Mouse (Mus musculus): ENCODE data around the gene Pgm5. TPM values are rescaled to one million over a fixed set of nuclear protein-coding genes. Genes with fewer than 3 reads are reported as not detected.
"Not testable (repeated sequence)": the region's sequence is repeated elsewhere in the genome, so short reads cannot be mapped to it uniquely, and the experiment has no call there.

The Pgm5 gene
- polyA plus RNA-seq, 1 experiment from 2014 or later: 1.1 TPM

DNA sequence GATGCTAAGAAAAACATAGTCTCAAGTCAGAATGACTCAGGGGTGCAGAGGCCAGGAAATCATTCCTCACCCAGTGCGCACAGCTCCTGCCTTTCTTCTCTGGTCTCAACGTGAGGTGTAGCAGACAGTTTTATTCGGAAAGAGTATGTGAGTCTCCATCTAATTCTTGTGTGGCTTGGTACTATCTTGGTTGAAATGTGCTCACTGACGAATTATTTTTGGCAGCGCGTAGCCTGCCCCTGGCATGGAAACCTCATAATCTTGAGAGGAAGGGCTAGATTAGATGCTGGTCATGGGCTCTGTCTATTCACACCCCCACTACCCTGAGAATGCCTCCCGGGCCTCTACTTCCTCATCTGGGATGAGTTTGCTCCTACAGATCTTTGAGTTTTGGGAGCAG, 153.6 kb downstream of the Pgm5 start:
- no peak overlapping the region for H3K4me2 ChIP-seq (replicated peaks)
- no peak for ATAC-seq (ENCODE audit: low FRiP score, low read depth)
- no peaks in the 10 kb centered on the region for H3K9me3 ChIP-seq
- no peaks in the 10 kb centered on the region for H3K4me1 ChIP-seq
- no peak overlapping the region for H3K4me3 ChIP-seq
- WGBS: 85% methylated on average over 7 of the region's 7 CpGs
- H3K9ac ChIP-seq: no peak overlapping the region
- H3K27ac ChIP-seq: no peak overlapping the region
- no peaks in the 10 kb centered on the region for H3K36me3 ChIP-seq
- no peaks in the 10 kb centered on the region for H3K27me3 ChIP-seq (replicated peaks)

DNA sequence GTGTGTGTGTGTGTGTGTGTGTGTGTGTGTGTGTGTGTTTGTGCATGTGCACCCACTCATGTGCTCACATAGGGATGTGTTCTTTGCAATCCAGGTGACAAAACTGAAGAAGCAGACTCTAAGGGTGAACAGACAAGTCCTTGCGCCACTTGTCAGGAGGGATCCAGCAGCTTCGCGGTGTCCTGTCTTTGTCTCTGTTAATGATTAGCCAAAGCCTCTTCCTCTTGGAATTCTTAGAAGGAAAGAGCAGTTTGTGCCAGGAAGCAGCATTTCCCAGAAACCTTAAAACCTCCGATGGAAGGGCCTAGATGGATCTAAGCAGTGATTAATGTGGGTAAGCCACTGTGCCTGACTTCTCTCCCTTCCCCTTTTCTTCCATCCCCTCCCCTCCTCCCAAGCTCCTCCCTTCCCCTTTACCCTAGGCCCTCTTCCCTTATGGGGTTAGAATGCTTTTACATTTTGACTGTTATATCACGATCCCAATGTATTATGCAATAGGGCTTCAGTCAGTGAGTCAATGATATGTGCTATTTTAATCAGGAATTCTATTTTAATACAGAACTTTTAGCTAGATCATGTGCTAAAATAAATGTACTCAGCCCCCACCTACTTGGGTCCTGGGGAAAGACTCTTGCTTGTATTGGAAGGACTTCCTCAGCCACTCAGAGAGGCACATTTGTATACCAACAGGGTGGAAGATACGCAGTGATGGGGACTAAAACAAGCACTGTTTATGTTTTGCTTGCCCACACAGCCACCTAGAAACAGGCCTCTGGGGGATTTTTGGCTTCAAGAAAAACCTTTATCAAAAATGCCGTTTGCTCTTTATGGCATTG, 154.4 kb downstream of the Pgm5 start:
- no peak overlapping the region for H3K9ac ChIP-seq
- no peak overlapping the region for H3K27ac ChIP-seq
- H3K27me3 ChIP-seq (replicated peaks): no peaks in the 10 kb centered on the region
- no peak overlapping the region for H3K4me2 ChIP-seq (replicated peaks)
- no peaks in the 10 kb centered on the region for H3K4me1 ChIP-seq
- H3K36me3 ChIP-seq: no peaks in the 10 kb centered on the region
- no peaks in the 10 kb centered on the region for H3K9me3 ChIP-seq
- H3K4me3 ChIP-seq: no peak overlapping the region
- no peak for ATAC-seq (ENCODE audit: low FRiP score, low read depth)
- WGBS: 56% methylated on average over 7 of the region's 7 CpGs

DNA sequence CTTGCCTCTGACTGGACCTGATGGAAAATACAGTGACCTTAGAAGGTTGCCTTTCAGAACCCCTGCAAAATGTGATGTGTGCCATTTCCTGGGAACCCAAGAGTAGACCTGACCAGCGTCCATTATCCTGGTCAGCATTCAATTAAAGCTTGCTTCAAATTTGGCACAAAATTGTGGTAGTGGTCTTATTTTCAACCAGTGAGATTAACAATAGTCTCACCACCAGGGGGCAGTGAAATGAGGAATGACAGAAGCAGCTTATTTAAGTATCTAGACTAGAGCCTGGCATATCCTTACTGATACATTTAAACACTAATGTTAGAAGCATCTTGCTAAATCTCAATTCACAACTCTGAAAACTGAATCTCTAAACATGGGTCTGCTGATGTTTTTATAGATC, 156.3 kb downstream of the Pgm5 start:
- H3K36me3 ChIP-seq: no peaks in the 10 kb centered on the region
- H3K27me3 ChIP-seq (replicated peaks): no peaks in the 10 kb centered on the region
- H3K4me3 ChIP-seq: no peak overlapping the region
- no peak overlapping the region for H3K27ac ChIP-seq
- 67% methylated on average over 1 of the region's 1 CpGs for WGBS
- no peak overlapping the region for H3K9ac ChIP-seq
- no peak for ATAC-seq (ENCODE audit: low FRiP score, low read depth)
- no peak overlapping the region for H3K4me2 ChIP-seq (replicated peaks)
- H3K4me1 ChIP-seq: no peaks in the 10 kb centered on the region
- H3K9me3 ChIP-seq: no peaks in the 10 kb centered on the region

DNA sequence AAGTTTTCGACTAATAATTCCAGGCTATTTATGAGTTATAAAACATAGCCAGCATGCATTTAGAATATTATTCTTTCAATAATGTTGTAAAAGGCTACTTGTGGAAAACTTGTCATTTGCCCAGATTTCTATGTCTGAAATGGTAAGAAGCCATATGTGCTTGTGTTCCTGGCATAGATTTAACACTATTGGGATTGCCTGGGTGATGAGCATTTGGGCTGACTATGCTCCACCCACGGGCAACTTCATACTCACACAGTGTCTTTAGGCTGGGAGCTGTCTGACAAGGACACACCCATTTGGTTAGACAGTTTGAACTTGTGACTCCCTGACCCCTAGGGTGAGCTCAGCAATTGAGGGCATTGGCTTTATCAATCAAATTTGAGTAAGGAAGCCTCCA, 157.3 kb downstream of the Pgm5 start:
- Histone ChIP-seq H3K9ac (no peak overlapping the region), H3K36me3 (no peaks in the 10 kb centered on the region), H3K4me1 (no peaks in the 10 kb centered on the region), H3K9me3 (no peaks in the 10 kb centered on the region), H3K4me3 (no peak overlapping the region), H3K4me2 (replicated peaks) (no peak overlapping the region), H3K27ac (no peak overlapping the region), H3K27me3 (replicated peaks) (no peaks in the 10 kb centered on the region)
- ATAC-seq (ENCODE audit: low FRiP score, low read depth): no peak
- 85% methylated on average over 2 of the region's 2 CpGs for WGBS

DNA sequence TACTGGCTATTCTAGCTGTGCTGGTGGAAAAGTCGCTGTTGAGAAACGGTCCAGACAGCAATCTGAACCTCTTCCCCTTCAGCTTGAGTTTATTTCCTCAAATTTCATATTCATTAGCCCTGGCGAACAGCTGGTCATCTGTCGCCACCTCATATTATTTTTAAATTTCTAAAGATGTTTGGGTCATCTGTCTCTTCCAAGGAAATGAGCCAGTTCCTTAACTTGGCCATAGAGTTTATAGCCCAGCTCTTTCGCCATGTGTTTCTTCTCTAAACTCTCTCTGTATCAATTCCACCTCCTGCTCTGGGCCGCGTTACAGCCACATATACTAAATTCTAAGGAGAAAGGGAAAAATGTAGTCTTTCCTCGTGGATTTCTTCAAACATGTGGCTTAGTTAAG, 158.0 kb downstream of the Pgm5 start:
- Histone ChIP-seq H3K4me1 (no peaks in the 10 kb centered on the region), H3K27me3 (replicated peaks) (no peaks in the 10 kb centered on the region), H3K36me3 (no peaks in the 10 kb centered on the region), H3K9ac (no peak overlapping the region), H3K4me3 (no peak overlapping the region), H3K4me2 (replicated peaks) (no peak overlapping the region), H3K9me3 (no peaks in the 10 kb centered on the region), H3K27ac (no peak overlapping the region)
- ATAC-seq (ENCODE audit: low FRiP score, low read depth): no peak
- 80% methylated on average over 8 of the region's 8 CpGs for WGBS

DNA sequence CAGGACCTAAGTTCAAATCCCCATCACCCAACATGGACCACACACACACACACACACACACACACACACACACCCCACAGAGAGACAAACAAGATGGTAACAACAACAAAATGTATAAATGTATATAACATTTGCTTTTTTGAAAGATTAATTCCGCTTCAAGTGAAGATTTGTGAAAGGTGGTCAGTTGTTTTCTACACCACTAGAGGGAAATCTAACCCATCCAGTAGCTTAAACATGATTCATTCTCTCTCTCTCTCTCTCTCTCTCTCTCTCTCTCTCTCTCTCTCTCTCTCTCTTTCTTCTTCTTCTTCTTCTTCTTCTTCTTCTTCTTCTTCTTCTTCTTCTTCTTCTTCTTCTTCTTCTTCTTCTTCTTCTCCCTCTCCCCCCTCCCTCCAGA, 158.5 kb downstream of the Pgm5 start:
- ATAC-seq (ENCODE audit: low FRiP score, low read depth); H3K9ac ChIP-seq; H3K27ac ChIP-seq; H3K4me1 ChIP-seq; H3K4me2 ChIP-seq (replicated peaks); H3K9me3 ChIP-seq; H3K36me3 ChIP-seq; H3K27me3 ChIP-seq (replicated peaks); H3K4me3 ChIP-seq: not testable (repeated sequence)
- WGBS: 63% methylated on average over 1 of the region's 1 CpGs

DNA sequence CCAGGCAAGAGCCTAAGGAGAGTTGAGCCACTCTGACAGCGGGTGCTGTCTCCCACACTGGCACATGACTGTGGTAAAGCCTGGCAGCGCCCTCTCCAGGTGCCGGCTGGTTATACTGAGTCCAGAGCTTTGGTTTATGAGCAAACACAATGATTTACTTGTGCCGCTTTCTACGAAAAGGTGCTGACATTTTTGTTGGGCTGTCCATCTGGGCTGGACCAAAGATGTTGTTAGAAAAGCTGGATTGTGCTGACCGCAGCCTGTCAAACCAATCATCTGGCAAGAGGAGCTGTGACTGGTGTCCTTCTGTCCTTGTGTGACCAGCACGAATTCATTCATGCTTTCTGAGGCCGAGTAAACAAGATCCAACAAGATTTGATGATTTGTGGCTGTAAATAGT, 159.9 kb downstream of the Pgm5 start:
- no peak for ATAC-seq (ENCODE audit: low FRiP score, low read depth)
- 74% methylated on average over 8 of the region's 8 CpGs for WGBS
- H3K27ac ChIP-seq: no peak overlapping the region
- no peaks in the 10 kb centered on the region for H3K36me3 ChIP-seq
- no peaks in the 10 kb centered on the region; the same call in 1 of the 2 replicates for H3K27me3 ChIP-seq (replicated peaks)
- H3K9ac ChIP-seq: no peak overlapping the region
- H3K4me2 ChIP-seq (replicated peaks): no peak overlapping the region
- peaks cover 7% of the 10 kb centered on the region; the same call in 1 of the 2 replicates for H3K4me1 ChIP-seq
- no peaks in the 10 kb centered on the region for H3K9me3 ChIP-seq
- no peak overlapping the region for H3K4me3 ChIP-seq

DNA sequence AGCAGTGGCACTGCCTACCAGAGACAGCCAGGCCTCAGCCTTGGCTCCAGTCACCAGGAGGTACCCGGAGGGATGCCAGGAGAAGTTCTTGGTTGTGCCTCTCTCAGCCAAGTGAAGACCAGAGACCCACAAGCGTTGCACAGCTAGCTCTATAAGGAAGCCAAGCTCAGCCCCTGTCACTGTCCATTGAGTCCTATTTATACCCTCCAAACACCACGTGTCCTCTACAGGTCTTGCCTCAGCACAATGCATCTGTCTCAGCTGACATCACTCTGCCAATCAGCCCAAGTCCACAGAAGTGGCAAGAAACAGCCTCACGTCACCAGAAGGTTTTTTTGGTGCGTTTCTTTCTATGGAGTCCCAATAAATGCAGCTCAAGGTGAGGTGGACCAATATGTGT, 161.0 kb downstream of the Pgm5 start:
- Histone ChIP-seq H3K27me3 (replicated peaks) (no peaks in the 10 kb centered on the region; the same call in 1 of the 2 replicates), H3K9me3 (no peaks in the 10 kb centered on the region), H3K4me2 (replicated peaks) (no peak overlapping the region), H3K4me3 (no peak overlapping the region), H3K9ac (no peak overlapping the region), H3K27ac (no peak overlapping the region), H3K36me3 (no peaks in the 10 kb centered on the region), H3K4me1 (peaks cover 7% of the 10 kb centered on the region; the same call in 1 of the 2 replicates)
- 88% methylated on average over 5 of the region's 5 CpGs for WGBS
- ATAC-seq (ENCODE audit: low FRiP score, low read depth): no peak

DNA sequence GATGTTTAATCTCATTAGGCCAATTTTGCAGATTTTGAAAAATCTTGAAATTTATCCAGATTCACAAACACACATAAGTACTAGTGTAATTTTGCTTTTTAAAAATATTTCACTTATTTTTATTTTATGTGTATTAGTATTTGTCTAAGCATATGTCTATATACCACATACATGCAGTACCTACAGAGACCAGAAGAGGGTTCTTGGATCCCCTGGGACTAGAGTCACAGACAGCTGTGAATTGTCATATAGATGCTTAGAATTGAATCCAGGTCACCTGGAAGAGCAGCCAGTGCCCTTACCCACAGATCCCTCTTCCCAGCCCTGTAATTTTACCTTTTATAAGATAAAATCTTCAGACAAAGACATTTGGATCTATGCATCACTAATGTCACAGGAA, 161.7 kb downstream of the Pgm5 start:
- no peaks in the 10 kb centered on the region for H3K36me3 ChIP-seq
- no peaks in the 10 kb centered on the region; the same call in 1 of the 2 replicates for H3K27me3 ChIP-seq (replicated peaks)
- no peak overlapping the region for H3K4me2 ChIP-seq (replicated peaks)
- H3K9me3 ChIP-seq: no peaks in the 10 kb centered on the region
- H3K4me1 ChIP-seq: peaks cover 7% of the 10 kb centered on the region; the same call in 1 of the 2 replicates
- H3K4me3 ChIP-seq: no peak overlapping the region
- no peak overlapping the region for H3K27ac ChIP-seq
- H3K9ac ChIP-seq: no peak overlapping the region
- no peak for ATAC-seq (ENCODE audit: low FRiP score, low read depth)

DNA sequence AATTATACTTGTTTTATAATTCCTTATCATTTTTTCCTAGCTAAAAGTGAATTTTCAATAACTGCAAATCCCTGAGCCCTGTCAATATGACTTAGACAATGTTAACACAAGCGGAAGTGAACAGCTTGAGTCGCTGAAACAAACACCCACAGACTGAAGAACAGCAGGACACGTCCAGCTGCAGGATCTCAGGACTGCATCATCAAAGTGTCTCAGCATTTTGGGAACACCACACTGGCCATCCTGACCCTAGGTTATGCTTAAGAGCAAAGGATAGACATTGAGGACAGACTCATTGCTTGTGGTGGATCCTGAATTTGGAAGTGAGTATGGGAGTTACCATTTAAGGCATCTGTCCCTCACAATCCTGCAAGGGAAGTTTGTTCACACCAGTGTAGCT, 162.5 kb downstream of the Pgm5 start:
- WGBS: 79% methylated on average over 3 of the region's 3 CpGs

DNA sequence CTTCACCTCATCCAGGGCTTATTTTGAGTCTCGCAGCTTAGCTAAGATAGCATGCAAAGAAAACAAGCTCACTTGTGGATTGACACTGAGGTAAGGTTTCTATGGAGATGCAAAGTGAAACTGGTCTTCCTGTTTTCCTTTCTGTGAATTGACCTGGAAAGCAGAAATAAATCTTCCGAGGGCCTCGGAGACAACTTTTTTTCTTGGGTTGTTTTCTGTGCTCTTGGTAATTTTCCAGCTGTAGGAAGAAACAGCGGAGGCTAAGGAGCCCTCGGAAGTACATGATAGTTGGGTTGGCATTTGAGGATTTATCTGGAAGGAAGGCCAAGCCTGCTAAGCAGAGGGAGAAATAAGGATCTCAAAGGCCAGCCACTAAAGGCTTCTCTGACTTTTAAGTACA, 163.0 kb downstream of the Pgm5 start:
- no peaks in the 10 kb centered on the region for H3K36me3 ChIP-seq
- H3K27me3 ChIP-seq (replicated peaks): no peaks in the 10 kb centered on the region; the same call in 1 of the 2 replicates
- no peak overlapping the region for H3K27ac ChIP-seq
- H3K9me3 ChIP-seq: no peaks in the 10 kb centered on the region
- H3K4me2 ChIP-seq (replicated peaks): no peak overlapping the region
- no peak overlapping the region for H3K9ac ChIP-seq
- 49% methylated on average over 5 of the region's 5 CpGs for WGBS
- no peak overlapping the region for H3K4me3 ChIP-seq
- no peak for ATAC-seq (ENCODE audit: low FRiP score, low read depth)
- H3K4me1 ChIP-seq: peaks cover 7% of the 10 kb centered on the region; the same call in 1 of the 2 replicates

More for the DNA sequence above, 162.5 kb downstream of the Pgm5 start:
- Histone ChIP-seq H3K4me1 (peaks cover 7% of the 10 kb centered on the region; the same call in 1 of the 2 replicates), H3K27ac (no peak overlapping the region), H3K4me3 (no peak overlapping the region), H3K9me3 (no peaks in the 10 kb centered on the region), H3K9ac (no peak overlapping the region), H3K27me3 (replicated peaks) (no peaks in the 10 kb centered on the region; the same call in 1 of the 2 replicates), H3K36me3 (no peaks in the 10 kb centered on the region), H3K4me2 (replicated peaks) (no peak overlapping the region)
- no peak for ATAC-seq (ENCODE audit: low FRiP score, low read depth)

DNA sequence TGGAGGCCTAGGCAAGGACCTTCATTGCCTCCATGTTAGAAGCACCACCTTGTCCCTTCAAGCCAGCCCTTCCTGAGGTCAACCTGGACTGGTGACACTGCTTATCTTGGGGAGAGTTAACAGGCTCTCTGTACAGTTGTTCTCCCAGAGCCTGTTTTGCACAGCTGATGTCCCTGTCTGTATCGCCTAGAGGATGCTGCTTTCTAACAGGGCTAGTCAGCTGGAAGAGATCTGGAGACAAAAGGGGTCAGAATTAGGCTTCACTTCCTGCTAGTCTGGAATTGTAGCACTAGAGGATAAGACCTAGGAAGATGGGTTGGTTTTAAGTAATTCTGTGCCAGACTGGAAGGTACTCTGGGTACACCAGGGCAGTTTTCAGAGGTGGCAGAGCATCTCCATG, 163.7 kb downstream of the Pgm5 start:
- Histone ChIP-seq H3K4me2 (replicated peaks) (no peak overlapping the region), H3K4me1 (peaks cover 7% of the 10 kb centered on the region; the same call in 1 of the 2 replicates)
- ATAC-seq (ENCODE audit: low FRiP score, low read depth): no peak

DNA sequence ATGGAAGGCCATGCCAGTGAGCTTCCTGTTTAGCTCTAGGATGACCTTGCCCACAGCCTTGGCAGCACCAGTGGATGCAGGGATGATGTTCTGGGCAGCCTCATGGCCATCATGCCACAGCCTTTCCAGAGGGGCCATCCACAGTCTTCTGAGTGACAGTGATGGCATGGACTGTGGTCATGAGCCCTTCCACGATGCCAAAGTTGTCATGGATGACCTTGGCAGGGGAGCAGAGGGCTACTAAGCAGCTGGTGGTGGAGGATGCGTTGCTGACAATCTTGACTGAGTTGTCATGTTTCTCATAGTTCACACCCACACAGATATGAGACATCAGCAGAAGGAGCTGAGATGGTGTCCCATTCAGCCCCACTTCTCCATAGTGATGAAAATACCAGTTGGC, 169.0 kb downstream of the Pgm5 start:
- H3K9ac ChIP-seq: no peak overlapping the region

More for the DNA sequence above, 163.7 kb downstream of the Pgm5 start:
- H3K27me3 ChIP-seq (replicated peaks): no peaks in the 10 kb centered on the region; the same call in 1 of the 2 replicates
- no peaks in the 10 kb centered on the region for H3K9me3 ChIP-seq
- H3K9ac ChIP-seq: no peak overlapping the region
- H3K4me3 ChIP-seq: no peak overlapping the region
- 25% methylated on average over 1 of the region's 1 CpGs for WGBS
- H3K36me3 ChIP-seq: no peaks in the 10 kb centered on the region
- H3K27ac ChIP-seq: no peak overlapping the region

More for the DNA sequence above, 169.0 kb downstream of the Pgm5 start:
- no peak for ATAC-seq (ENCODE audit: low FRiP score, low read depth)
- H3K27me3 ChIP-seq (replicated peaks): no peaks in the 10 kb centered on the region; the same call in 1 of the 2 replicates
- no peaks in the 10 kb centered on the region for H3K36me3 ChIP-seq
- no peak overlapping the region for H3K4me2 ChIP-seq (replicated peaks)
- no peak overlapping the region for H3K27ac ChIP-seq
- H3K4me3 ChIP-seq: no peak overlapping the region
- H3K9me3 ChIP-seq: no peaks in the 10 kb centered on the region
- WGBS: 91% methylated on average over 2 of the region's 2 CpGs
- H3K4me1 ChIP-seq: no peaks in the 10 kb centered on the region
